Mouse (Mus musculus) liver, adult 2 months (tissue): ENCODE measurements around the gene Copg1. TPM values are rescaled to one million over a fixed set of nuclear protein-coding genes. Genes with fewer than 3 reads are reported as not detected.

Experiments
- DNase-seq: peaks from one replicate; pipeline ENCODE4 v3.0.0-alpha.2; 2011; ENCODE audit warnings: low read depth, low spot score; ENCODE audit errors: extremely low read depth
- H3K27ac ChIP-seq: fragments of 200-500 bp; replicated peaks from 2 replicates; pipeline ENCODE4 v1.5.1; 2012; ENCODE audit warnings: low read depth, mild to moderate bottlenecking, control low read depth, inconsistent platforms, low read length; ENCODE audit not compliant: insufficient read depth
- H3K27me3 ChIP-seq: fragments of 200-500 bp; 2 replicates; pipeline ENCODE4 v1.6.1; 2012; ENCODE audit warnings: mild to moderate bottlenecking, moderate library complexity, low read length, inconsistent platforms; ENCODE audit not compliant: control insufficient read depth, insufficient read depth
- H3K36me3 ChIP-seq: fragments of 200-500 bp; 2 replicates; pipeline ENCODE4 v1.6.1; 2012; ENCODE audit warnings: low read length, inconsistent platforms; ENCODE audit not compliant: control insufficient read depth, insufficient read depth
- H3K4me1 ChIP-seq: fragments of 200-500 bp; 2 replicates; pipeline ENCODE4 v1.6.1; 2011; ENCODE audit warnings: low read length; ENCODE audit not compliant: control insufficient read depth, insufficient read depth
- H3K4me3 ChIP-seq: fragments of 200-500 bp; 2 replicates; pipeline ENCODE4 v1.5.1; 2011; ENCODE audit warnings: low read depth, mild to moderate bottlenecking, control low read depth, low read length, moderate library complexity; ENCODE audit not compliant: insufficient read depth
- H3K79me2 ChIP-seq: fragments of 200-500 bp; 2 replicates; pipeline ENCODE4 v1.6.1; 2012; ENCODE audit warnings: inconsistent platforms, mild to moderate bottlenecking, low read length, moderate library complexity; ENCODE audit not compliant: control insufficient read depth, insufficient read depth
- H3K9ac ChIP-seq: fragments of 200-500 bp; 2 replicates; pipeline ENCODE4 v1.6.1; 2012; ENCODE audit warnings: low read depth, mild to moderate bottlenecking, control low read depth, inconsistent platforms, low read length
- CTCF ChIP-seq: fragments of 200-500 bp; IDR thresholded peaks from 2 replicates; pipeline ENCODE4 v1.5.1; 2011; ENCODE audit warnings: low read depth, low read length, control low read depth
- POLR2A ChIP-seq: fragments of 200-500 bp; IDR thresholded peaks from 2 replicates; pipeline ENCODE4 v1.6.1; 2011; ENCODE audit warnings: low read length, control low read depth; ENCODE audit not compliant: insufficient read depth; ENCODE audit errors: extremely low read depth
- WGBS: fragments of 180-500 bp; shearing (Covaris S2); methylation state at CpG from one replicate; pipeline ENCODE4 v1.1.7; 2018; 5-methylcytosine and 5-hydroxymethylcytosine counted together
- polyA plus RNA-seq: library from polyadenylated mRNA; depleted of rRNA; stranded (reverse); fragments of >200 nt; gene quantifications from 2 replicates; pipeline ENCODE4 v1.2.3, GENCODE M21; 2012
- total RNA-seq: library from RNA; depleted of rRNA; stranded (reverse); fragments of >200 nt; gene quantifications from 2 replicates; pipeline ENCODE4 v1.2.3, GENCODE M21; 2014

The Copg1 gene
- total and polyA plus RNA-seq, 2 experiments = 21.5 to 41.1 TPM

DNA sequence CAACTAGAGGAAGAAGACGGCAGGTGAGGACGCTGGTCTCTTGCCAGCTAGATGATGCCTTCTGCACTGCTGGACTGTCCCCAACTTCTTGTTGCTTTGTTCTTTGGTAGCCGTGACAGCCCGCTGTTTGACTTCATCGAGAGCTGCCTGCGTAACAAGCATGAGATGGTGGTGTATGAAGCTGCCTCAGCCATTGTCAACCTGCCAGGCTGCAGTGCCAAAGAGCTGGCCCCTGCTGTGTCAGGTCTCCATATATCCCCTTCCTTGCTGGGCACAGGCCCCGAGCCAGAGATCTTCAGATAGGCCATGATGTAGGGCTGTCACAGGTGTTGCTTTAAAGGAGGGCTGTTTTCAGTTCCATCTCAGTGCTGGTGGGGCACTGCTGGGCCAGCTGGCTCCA is 6.3 kb downstream of the Copg1 start:
- peaks cover 53% of the 10 kb centered on the region for H3K36me3 ChIP-seq
- peaks cover under 1% of the 10 kb centered on the region; the same call in 1 of the 2 replicates for H3K4me1 ChIP-seq
- no peaks in the 10 kb centered on the region for H3K27me3 ChIP-seq
- WGBS = 90% methylated on average over 7 of the region's 7 CpGs
- no peak overlapping the region for H3K9ac ChIP-seq
- H3K4me3 ChIP-seq = no peak overlapping the region
- no peak for DNase-seq
- no peak overlapping the region for H3K27ac ChIP-seq
- H3K79me2 ChIP-seq = peaks cover 1% of the 10 kb centered on the region; the same call in 1 of the 2 replicates
- TF ChIP-seq CTCF (no peak), POLR2A (no peak)

GRCm38 (mm10) chr6:87898028-87898427 is 10.4 kb downstream of the Copg1 start:
- Histone ChIP-seq H3K79me2 (no peaks in the 10 kb centered on the region), H3K27ac (no peak overlapping the region), H3K9ac (no peak overlapping the region), H3K36me3 (peaks cover 60% of the 10 kb centered on the region), H3K27me3 (no peaks in the 10 kb centered on the region), H3K4me1 (no peaks in the 10 kb centered on the region), H3K4me3 (no peak overlapping the region)
- no peak for DNase-seq
- 97% methylated on average over 10 of the region's 10 CpGs for WGBS
- TF ChIP-seq CTCF (no peak), POLR2A (no peak)

GRCm38 (mm10) chr6:87906632-87907031 is 19.0 kb downstream of the Copg1 start:
- Histone ChIP-seq H3K27ac (no peak overlapping the region), H3K27me3 (no peaks in the 10 kb centered on the region), H3K4me1 (no peaks in the 10 kb centered on the region), H3K79me2 (no peaks in the 10 kb centered on the region), H3K9ac (no peak overlapping the region), H3K4me3 (no peak overlapping the region), H3K36me3 (peaks cover 80% of the 10 kb centered on the region)
- WGBS = 90% methylated on average over 5 of the region's 5 CpGs
- no peak for DNase-seq
- TF ChIP-seq POLR2A (no peak), CTCF (peak; percentile 16; the same call in 1 of the 2 replicates)

DNA sequence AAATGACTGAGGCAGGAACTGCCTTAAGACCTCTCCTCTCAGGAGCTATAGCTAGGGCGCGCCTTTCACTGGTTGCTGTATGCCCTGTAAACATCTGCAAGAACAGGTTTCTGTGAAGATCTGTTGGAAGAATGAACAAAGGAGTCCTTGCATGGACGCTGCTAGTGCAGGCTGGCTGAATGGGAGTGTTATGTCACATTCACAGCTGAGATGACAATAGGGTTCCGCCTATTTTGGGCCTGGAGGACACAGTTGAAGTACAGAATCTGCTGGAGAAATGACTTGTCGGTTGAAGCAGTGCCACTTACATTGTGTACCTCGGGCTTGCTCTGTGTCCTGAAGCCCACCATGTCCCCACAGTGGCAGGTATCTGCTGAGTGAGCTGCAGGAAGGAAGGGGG is 21.6 kb downstream of the Copg1 start:
- H3K79me2 ChIP-seq = no peaks in the 10 kb centered on the region
- H3K4me3 ChIP-seq = no peak overlapping the region
- H3K27me3 ChIP-seq = no peaks in the 10 kb centered on the region
- no peak overlapping the region for H3K9ac ChIP-seq
- DNase-seq = no peak
- no peak overlapping the region for H3K27ac ChIP-seq
- no peaks in the 10 kb centered on the region for H3K4me1 ChIP-seq
- TF ChIP-seq POLR2A (no peak), CTCF (no peak)
- 93% methylated on average over 6 of the region's 6 CpGs for WGBS
- peaks cover 69% of the 10 kb centered on the region for H3K36me3 ChIP-seq

DNA sequence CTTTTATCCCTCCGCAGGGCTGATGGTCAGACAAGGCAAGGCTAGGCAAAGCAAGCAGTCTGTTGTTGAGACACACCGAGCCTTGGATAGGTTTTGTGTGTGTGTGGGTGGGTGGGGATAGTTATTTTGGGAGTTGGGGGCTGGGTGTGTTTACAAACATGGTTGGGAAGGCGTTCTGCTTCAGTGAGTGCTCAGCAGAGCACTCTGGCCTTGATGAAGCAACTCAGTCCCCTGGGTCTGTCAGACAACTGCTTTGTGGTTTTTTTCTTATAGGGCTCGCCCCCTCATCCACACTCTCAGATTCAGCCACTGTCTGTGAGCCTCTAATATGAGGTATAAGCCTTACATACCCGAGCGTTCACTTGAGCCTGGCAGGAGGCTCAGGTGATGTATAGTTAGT is 23.9 kb downstream of the Copg1 start:
- Histone ChIP-seq H3K4me3 (no peak overlapping the region), H3K79me2 (no peaks in the 10 kb centered on the region), H3K4me1 (peaks cover 7% of the 10 kb centered on the region), H3K27me3 (no peaks in the 10 kb centered on the region), H3K27ac (no peak overlapping the region), H3K9ac (no peak overlapping the region), H3K36me3 (peaks cover 47% of the 10 kb centered on the region)
- no peak for DNase-seq
- TF ChIP-seq CTCF = no peak
- 77% methylated on average over 6 of the region's 6 CpGs for WGBS

DNA sequence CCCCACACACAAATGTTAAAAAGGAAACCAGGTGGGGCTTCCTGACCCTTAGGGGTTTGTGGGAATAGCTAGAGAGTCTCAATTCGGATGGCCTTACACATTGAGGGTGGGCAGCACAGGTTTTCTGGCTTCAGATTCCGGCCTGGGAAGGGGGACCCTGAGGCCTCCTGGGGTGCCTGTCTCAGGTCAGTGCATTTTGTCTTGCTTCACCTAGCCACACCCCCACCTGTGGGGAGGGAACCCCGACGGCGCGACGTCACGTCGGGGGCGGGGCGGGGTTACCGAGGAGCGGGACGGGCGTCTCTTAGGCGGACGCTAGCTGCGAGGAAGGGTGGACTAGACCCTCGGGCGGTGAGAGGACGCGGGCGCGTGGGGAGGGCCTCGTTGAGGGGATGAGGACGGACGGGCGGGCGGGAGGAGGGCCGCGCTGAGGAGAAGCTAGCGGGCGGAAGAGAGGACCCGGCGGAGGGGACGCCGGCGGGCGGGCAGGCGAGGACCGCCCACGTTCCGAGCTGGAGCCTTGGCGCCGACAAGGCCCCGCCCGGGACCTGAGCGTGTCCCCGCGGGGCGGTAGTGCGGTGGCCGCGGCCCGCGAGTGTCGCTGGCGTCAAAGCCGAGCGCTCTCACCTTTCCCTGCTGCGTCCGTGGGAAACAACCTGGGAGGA is 26.2 kb downstream of the Copg1 start, which contains the start of gene Hmces:
Gene Hmces, plus strand, starts transcription at position 275 of the 665 bp plus-strand sequence.
- 1% methylated on average over 61 of the region's 62 CpGs for WGBS
- Histone ChIP-seq H3K79me2 (no peaks in the 10 kb centered on the region), H3K9ac (peak within 1 kb of the TSS; percentile 92), H3K36me3 (peaks cover 41% of the 10 kb centered on the region), H3K27me3 (no peaks in the 10 kb centered on the region), H3K4me3 (peak within 1 kb of the TSS; percentile 89), H3K4me1 (peaks cover 7% of the 10 kb centered on the region), H3K27ac (peak within 1 kb of the TSS; percentile 63)
- DNase-seq = peak; percentile 65
- TF ChIP-seq CTCF = no peak
- TF ChIP-seq POLR2A = 0 out of 2 replicates have a peak, but pooled peaks have one; percentile 36
